Mouse (Mus musculus) mesoderm, embryonic 11.5 days (tissue): ENCODE measurements around the gene P2ry10.
"Not testable (repeated sequence)": the region's sequence is repeated elsewhere in the genome, so short reads cannot be mapped to it uniquely, and the experiment has no call there.

Experiments
- DNase-seq: peaks from one replicate; pipeline ENCODE4 v3.0.0-alpha.2; 2012; ENCODE audit warnings: low read depth, low spot score

P2ry10 gene

DNA sequence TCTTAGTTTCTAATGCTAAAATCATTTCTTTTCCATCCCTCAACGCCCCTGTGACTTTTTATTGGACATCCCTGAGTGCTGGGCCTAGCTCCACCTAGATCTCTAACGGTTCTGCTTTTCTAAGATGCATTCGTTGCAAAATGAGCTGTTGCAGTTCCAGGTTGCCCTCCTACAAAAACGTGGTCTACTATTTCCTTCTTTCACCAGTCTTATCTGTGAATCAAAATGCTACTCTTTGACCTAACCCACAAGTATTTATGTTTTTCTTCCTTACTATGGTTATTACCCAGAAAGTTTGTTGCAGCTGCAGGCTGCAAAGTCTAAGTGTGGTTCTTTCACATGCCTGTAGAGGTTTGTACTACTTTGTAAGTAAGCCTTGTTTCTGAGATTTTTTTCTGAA, at the start of gene P2ry10:
P2ry10 (plus strand) TSS at position 316 of the 400 bp plus-strand sequence.
- no peak for DNase-seq

- no peak for DNase-seq
Measured at GRCm38 (mm10) chrX:107039146-107039545, 49.1 kb upstream of the P2ry10 start.

DNA sequence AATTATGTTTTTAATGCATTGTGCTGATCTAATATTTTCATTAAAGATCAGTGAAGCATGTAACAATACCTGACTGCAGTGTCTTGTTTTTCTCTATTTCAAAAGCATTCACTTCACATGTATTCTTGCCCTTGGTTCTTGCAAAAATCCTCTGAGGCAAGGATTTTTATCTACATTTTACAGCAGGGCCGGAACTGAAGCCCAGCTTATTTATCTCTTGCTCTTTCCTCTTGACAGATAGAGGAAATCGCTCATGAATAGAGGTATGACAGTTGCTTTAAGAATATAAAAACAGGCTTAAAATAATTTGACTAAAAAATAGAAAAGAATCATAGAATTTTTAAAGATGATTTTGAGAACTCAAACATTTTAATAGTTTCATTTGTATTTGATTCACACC, 48.7 kb upstream of the P2ry10 start:
- DNase-seq = no peak

DNA sequence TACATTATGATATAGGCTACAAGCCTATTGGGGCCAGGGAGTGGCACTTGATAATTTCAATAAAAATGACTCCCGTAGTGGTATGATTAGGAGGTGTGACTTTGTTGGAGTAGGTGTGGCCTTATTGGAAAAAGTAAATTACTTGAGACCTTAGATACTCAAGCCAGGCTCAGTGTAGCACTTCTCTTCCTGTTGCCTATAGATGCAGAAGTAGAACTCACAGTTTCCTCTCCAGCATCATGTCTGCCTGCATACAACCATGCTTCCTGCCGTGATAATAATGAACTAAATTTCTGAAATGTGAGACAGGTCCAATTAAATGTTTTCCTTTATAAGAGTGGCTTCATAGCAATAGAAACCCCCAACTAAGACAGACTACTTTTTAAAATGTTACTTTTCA, 45.9 kb upstream of the P2ry10 start:
- no peak for DNase-seq

- not testable (repeated sequence) for DNase-seq
Measured at GRCm38 (mm10) chrX:107083407-107083806, 4.9 kb upstream of the P2ry10 start.

GRCm38 (mm10) chrX:107084320-107084719, 4.0 kb upstream of the P2ry10 start:
- DNase-seq = no peak

- no peak for DNase-seq
Measured at GRCm38 (mm10) chrX:107089131-107089530, 839 bp downstream of the P2ry10 start.

DNA sequence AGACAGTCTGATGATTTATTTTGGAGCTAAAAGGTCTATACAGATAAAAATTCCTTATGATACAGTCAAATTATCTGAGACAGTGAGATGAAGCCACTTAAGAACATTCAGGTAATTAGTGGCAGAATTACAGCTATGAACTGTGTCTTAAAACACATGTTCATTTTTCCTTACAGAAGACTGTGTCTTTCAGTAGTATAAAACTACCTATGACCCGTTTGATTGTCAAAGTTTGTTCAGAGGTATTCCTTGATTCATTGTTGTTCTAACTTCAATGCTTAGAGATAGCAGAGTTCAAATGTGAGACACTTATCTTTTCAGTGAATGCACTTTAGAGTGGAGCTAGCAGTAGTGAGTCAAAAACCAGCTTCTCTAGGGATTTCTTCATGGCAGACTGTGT, 1.6 kb downstream of the P2ry10 start:
- DNase-seq = no peak

DNA sequence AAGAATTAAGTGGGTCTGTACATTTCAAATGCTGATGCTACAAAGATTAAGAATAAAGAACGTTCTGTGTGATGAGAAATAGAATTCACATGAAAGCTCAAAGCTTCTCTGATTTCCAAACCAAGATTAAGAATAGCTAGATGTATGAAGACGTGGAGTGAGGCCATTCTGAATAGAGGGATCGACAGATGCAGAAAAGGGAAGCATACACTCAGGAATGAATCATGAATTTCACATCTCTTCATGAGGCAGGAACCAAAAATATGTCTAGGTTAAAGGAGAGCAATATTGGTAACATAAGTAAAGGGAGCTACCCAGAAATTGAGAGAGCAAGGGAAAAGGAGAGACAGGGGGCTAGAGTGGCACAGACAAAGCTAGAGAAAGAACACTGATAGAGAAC, 7.3 kb downstream of the P2ry10 start:
- no peak for DNase-seq

GRCm38 (mm10) chrX:107116333-107116732, 28.0 kb downstream of the P2ry10 start:
- no peak for DNase-seq

DNA sequence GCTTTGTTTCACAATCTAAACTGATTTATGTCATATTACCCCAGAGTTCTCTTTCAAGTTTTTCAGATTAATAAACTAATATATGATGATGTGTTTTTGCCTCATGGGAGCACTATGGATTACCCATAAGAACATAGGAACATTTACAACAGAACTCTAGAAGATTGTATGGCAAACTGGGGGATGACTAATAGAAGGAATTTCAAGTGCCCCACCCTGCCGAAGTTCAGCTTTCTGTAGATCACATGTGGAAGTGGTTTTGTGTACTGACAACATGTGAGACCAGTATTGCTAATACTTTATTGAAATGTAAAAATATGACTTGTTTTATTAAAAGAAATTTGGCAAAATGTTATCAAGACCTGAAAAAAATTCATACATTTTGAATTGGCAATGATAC, 28.7 kb downstream of the P2ry10 start:
- DNase-seq = no peak

DNA sequence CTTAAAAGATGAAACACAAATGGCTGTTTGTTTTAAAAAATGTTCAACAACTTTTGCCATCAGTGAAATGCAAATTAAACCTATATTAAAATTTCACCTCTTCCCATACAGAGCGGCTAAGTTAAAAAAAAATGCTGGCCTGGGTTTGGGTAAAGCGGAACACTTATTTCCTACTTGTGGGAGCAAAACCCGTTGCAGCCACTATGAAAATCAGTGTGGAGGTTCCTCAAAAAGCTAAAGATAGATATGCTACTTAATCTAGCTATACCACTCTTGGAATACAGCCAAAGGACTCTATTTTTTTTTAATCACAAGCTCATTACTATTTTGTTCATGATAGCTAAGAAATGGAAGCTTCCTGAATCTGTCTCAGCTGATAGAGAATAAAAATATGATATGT, 54.9 kb downstream of the P2ry10 start:
- DNase-seq = no peak

DNA sequence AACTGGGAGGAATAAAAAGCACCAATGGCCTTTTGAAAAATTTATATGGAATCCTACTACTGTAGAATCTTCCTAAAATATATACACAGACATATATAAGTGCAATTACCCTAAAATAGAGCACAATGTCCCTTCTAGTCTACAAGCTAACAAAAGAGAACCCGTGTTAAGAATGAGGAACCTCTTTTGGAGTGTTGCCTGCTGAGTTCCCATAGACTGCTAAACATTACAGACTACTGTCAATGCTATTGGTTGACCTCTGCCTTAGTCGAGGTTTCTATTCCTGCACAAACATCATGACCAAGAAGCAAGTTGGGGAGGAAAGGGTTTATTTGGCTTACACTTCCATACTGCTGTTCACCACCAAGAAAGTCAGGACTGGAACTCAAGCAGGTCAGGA, 55.6 kb downstream of the P2ry10 start:
- DNase-seq = no peak

DNA sequence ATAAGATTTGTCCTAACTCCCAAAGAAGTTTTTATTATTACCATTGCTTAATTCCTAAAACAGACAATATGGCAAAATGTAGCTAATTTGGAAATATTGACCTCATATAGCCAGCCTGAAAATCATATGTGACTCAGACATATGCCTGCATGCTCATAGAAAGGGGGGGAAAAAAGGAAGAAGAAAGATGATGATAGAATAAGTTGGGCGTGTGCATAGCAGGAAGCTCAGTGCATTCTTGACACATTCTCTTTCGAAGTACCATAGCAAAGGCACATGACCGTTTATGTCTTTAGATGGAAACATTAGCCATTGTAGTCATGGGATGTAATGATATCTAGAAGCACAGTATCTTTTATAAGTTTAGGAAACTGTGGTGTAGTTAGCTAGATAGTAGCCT, 60.4 kb downstream of the P2ry10 start, which contains the start of gene P2ry10b:
P2ry10b (plus strand) TSS at position 247 of the 400 bp plus-strand sequence.
- DNase-seq = no peak

- no peak for DNase-seq
Measured at GRCm38 (mm10) chrX:107149391-107149993, 61.2 kb downstream of the P2ry10 start.

- no peak for DNase-seq
Measured at GRCm38 (mm10) chrX:107150027-107150426, 61.7 kb downstream of the P2ry10 start.

DNA sequence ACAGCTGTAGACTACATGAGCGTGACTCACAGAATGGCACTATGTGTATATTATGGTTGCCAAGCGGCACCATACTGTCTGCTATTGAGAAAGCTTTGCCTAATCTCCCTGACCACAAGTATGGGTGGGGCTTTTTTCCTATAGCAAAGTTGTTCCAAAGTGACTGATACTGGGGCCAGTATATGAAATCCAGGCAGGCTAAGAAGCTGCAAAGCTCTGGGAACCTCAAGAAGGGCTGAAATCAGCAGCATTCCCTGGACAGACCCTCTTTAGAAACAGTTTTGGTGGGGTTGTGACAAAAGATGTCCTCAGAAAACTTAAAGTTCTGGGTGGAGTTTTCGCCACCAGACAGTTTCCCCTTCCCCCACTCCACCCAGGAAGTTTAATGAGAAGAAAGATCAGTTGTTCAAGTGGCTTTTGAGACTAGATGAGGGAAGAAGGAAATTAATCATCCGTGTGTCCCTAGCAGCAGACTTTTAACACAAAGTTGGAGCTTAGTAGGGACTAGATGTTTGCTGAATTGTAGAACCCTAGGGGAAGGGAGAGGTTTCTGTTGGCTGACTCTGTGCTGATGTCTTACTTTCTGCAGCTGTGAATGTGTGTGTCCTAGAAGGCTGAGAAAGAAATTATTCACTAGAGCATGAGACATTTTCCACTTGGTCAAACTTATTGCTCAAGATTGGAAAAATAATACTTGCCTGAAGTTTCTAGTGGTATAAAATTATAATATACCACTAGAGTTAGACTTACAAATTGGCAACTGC, 62.6 kb downstream of the P2ry10 start:
- DNase-seq = no peak
